Mouse (Mus musculus) erythroid progenitor cell, adult 5-6 weeks (primary cell): Measurements from ENCODE around the gene Ddb1. TPM values are rescaled to one million over a fixed set of nuclear protein-coding genes. Genes with fewer than 3 reads are reported as not detected.
A peak's percentile ranks its signal among the peaks of the same experiment; 100 is the strongest.
"Not testable (repeated sequence)": the region's sequence is repeated elsewhere in the genome, so short reads cannot be mapped to it uniquely, and the experiment has no call there.

Experiments
- ATAC-seq: replicated peaks from 2 replicates; pipeline ENCODE4 v1.8.0; 2016; ENCODE audit warnings: moderate number of reproducible peaks, mild to moderate bottlenecking, moderate TSS enrichment, inconsistent platforms; ENCODE audit not compliant: poor library complexity, low FRiP score, severe bottlenecking
- total RNA-seq, 2 experiments: library from RNA; stranded (forward) in 1 of 2; stranded (reverse) in 1 of 2; fragments of 150-400 nt in 1 of 2; fragments of 186-747, 209-891 nt in 1 of 2; gene quantifications; 2 replicates each; pipeline versions ENCODE4 v1.2.3 to v1.2.4; 2015 to 2017; ENCODE audit warnings: low replicate concordance in 2 of 2

The Ddb1 gene
- 58.0 and 75.0 TPM in 2 replicates for total RNA-seq (2015; ENCODE audit: low replicate concordance)
- total RNA-seq (2017; ENCODE audit: low replicate concordance), result 168 and 208 TPM in 2 replicates

- peak; percentile 94 for ATAC-seq
Observed at GRCm38 (mm10) chr19:10605293-10605900, at the start of gene Ddb1, which contains the start of gene Tkfc. Ddb1 (plus strand) TSS chr19:10605327. Tkfc (minus strand) TSS chr19:10605654.

- peak; percentile 99 for ATAC-seq
Observed at GRCm38 (mm10) chr19:10555624-10556510, 49.3 kb upstream of the Ddb1 start, which contains the start of gene Tmem216. Tmem216 (minus strand) TSS chr19:10556238.

- ATAC-seq, result no peak
Observed at GRCm38 (mm10) chr19:10557001-10557400, 48.1 kb upstream of the Ddb1 start.

GRCm38 (mm10) chr19:10557430-10557829 lies 47.7 kb upstream of the Ddb1 start:
- no peak for ATAC-seq

GRCm38 (mm10) chr19:10557837-10558375 lies 47.2 kb upstream of the Ddb1 start:
- not testable (repeated sequence) for ATAC-seq

- no peak for ATAC-seq
Observed at GRCm38 (mm10) chr19:10560108-10560507, 45.0 kb upstream of the Ddb1 start.

- ATAC-seq, result no peak
Observed at GRCm38 (mm10) chr19:10561558-10562314, 43.4 kb upstream of the Ddb1 start.

- ATAC-seq, result no peak
Observed at GRCm38 (mm10) chr19:10562351-10562750, 42.8 kb upstream of the Ddb1 start.

GRCm38 (mm10) chr19:10564278-10564677 lies 40.8 kb upstream of the Ddb1 start:
- no peak for ATAC-seq

- ATAC-seq, result no peak
Observed at GRCm38 (mm10) chr19:10565217-10565616, 39.9 kb upstream of the Ddb1 start.

- no peak for ATAC-seq
Observed at GRCm38 (mm10) chr19:10569627-10570026, 35.5 kb upstream of the Ddb1 start.

- peak; percentile 94 for ATAC-seq
Observed at GRCm38 (mm10) chr19:10576690-10577561, 28.2 kb upstream of the Ddb1 start, which contains the start of the genes Cyb561a3 and Tmem138. Cyb561a3 (plus strand) TSS chr19:10577172. Tmem138 (minus strand) TSS chr19:10577362.

- no peak for ATAC-seq
Observed at GRCm38 (mm10) chr19:10580102-10580501, 25.0 kb upstream of the Ddb1 start.

GRCm38 (mm10) chr19:10580761-10581160 lies 24.4 kb upstream of the Ddb1 start:
- ATAC-seq, result no peak

GRCm38 (mm10) chr19:10581984-10582383 lies 23.1 kb upstream of the Ddb1 start:
- ATAC-seq, result no peak

GRCm38 (mm10) chr19:10583550-10584146 lies 21.5 kb upstream of the Ddb1 start:
- ATAC-seq, result peak; percentile 90

GRCm38 (mm10) chr19:10585112-10585511 lies 20.0 kb upstream of the Ddb1 start:
- ATAC-seq, result no peak

GRCm38 (mm10) chr19:10587231-10587630 lies 17.9 kb upstream of the Ddb1 start:
- ATAC-seq, result no peak
